Mouse (Mus musculus) intestine, postnatal 0 days (tissue): ENCODE measurements around the gene Trim41. TPM values are rescaled to one million over a fixed set of nuclear protein-coding genes. Genes with fewer than 3 reads are reported as not detected.

Source experiments
- ATAC-seq: fragments of 200-750 bp; cut with Nextera tagmentation; 2 replicates; pipeline ENCODE4 v1.8.0; 2017; ENCODE audit warnings: mild to moderate bottlenecking, moderate TSS enrichment, moderate library complexity
- H3K27ac ChIP-seq: fragments of 300-500 bp; sonication (generic); 2 replicates; pipeline ENCODE4 v1.5.1; 2014; ENCODE audit warnings: mild to moderate bottlenecking, low read depth, low read length, moderate library complexity
- H3K27me3 ChIP-seq: fragments of 300-500 bp; sonication (generic); replicated peaks from 2 replicates; pipeline ENCODE4 v1.6.1; 2014; ENCODE audit warnings: low read length, mixed read lengths; ENCODE audit not compliant: control insufficient read depth, insufficient read depth
- H3K36me3 ChIP-seq: fragments of 300-500 bp; sonication (generic); 2 replicates; pipeline ENCODE4 v1.6.1; 2014; ENCODE audit warnings: mild to moderate bottlenecking, moderate library complexity; ENCODE audit not compliant: control insufficient read depth, insufficient read depth
- H3K4me1 ChIP-seq: fragments of 300-500 bp; sonication (generic); replicated peaks from 2 replicates; pipeline ENCODE4 v1.6.1; 2014; ENCODE audit warnings: antibody characterized with exemption, low read length, mixed read lengths; ENCODE audit not compliant: control insufficient read depth, insufficient read depth
- H3K4me2 ChIP-seq: fragments of 300-500 bp; sonication (generic); replicated peaks from 2 replicates; pipeline ENCODE4 v1.6.1; 2014; ENCODE audit warnings: low read depth, mild to moderate bottlenecking, moderate library complexity
- H3K4me3 ChIP-seq: fragments of 300-500 bp; sonication (generic); 2 replicates; pipeline ENCODE4 v1.5.1; 2014; ENCODE audit warnings: low read depth, low read length
- H3K9ac ChIP-seq: fragments of 300-500 bp; sonication (generic); 2 replicates; pipeline ENCODE4 v1.6.1; 2014; ENCODE audit warnings: mild to moderate bottlenecking, low read depth, low read length
- H3K9me3 ChIP-seq: fragments of 300-500 bp; sonication (generic); 2 replicates; pipeline ENCODE4 v1.6.1; 2016; ENCODE audit warnings: mixed run types; ENCODE audit not compliant: control insufficient read depth
- CTCF ChIP-seq: sonication (generic); IDR thresholded peaks from 2 replicates; pipeline ENCODE4 v1.5.1; 2016; ENCODE audit warnings: low read depth, mild to moderate bottlenecking, control low read depth, antibody characterized with exemption, moderate library complexity
- WGBS: fragments of 180-500 bp; shearing (Covaris S2); extraction: QIAGEN DNeasy Blood & Tissue Kit; methylation state at CpG from one replicate; pipeline ENCODE4 v1.1.7; 2014; 5-methylcytosine and 5-hydroxymethylcytosine counted together
- polyA plus RNA-seq: library from polyadenylated mRNA; unstranded; fragments of >200 nt; fragmentation: Nextera tagmentation; extraction: Ambion mirVana; gene quantifications from 2 replicates; pipeline ENCODE4 v1.2.1, GENCODE M21; 2015

Gene Trim41
- polyA plus RNA-seq, 1 experiment from 2014 or later: 4.0 TPM

- no peaks in the 10 kb centered on the region for H3K36me3 ChIP-seq
- H3K4me1 ChIP-seq: no peaks in the 10 kb centered on the region
- 83% methylated on average over 9 of the region's 9 CpGs for WGBS
- TF ChIP-seq CTCF: no peak
- no peak overlapping the region for H3K9ac ChIP-seq
- no peak overlapping the region for H3K4me3 ChIP-seq
- H3K4me2 ChIP-seq: no peak overlapping the region
- ATAC-seq: no peak
- no peaks in the 10 kb centered on the region for H3K27me3 ChIP-seq
- H3K9me3 ChIP-seq: no peaks in the 10 kb centered on the region
- H3K27ac ChIP-seq: no peak overlapping the region
Observed at GRCm38 (mm10) chr11:48777303-48777702, 39.9 kb downstream of the Trim41 start.

DNA sequence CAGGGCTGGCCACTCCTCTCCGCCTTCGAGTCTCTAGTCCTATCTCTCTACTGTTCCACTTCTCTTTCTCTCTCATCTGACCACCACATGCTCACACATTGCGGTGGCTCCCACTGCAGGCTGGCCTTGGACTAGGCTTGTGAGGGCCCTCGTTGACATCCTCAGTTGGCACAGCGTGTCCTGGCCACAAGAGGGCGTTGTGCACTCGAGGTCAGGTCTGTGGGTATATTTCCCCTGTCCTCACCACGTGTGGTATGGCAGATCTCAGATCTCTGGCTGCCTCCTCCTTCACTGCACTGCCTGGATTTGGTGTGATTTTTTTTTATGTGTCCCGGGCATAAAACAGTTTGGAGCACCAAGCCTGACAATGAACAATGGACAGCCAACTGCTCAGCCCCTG, 40.5 kb downstream of the Trim41 start:
- no peaks in the 10 kb centered on the region for H3K36me3 ChIP-seq
- no peak overlapping the region for H3K27ac ChIP-seq
- no peaks in the 10 kb centered on the region for H3K4me1 ChIP-seq
- no peak for ATAC-seq
- no peak overlapping the region for H3K4me2 ChIP-seq
- no peak overlapping the region for H3K9ac ChIP-seq
- 48% methylated on average over 9 of the region's 9 CpGs for WGBS
- peak; percentile 48 for TF ChIP-seq CTCF
- no peak overlapping the region for H3K4me3 ChIP-seq
- no peaks in the 10 kb centered on the region for H3K27me3 ChIP-seq
- no peaks in the 10 kb centered on the region for H3K9me3 ChIP-seq

- H3K4me3 ChIP-seq: no peak overlapping the region
- no peak overlapping the region for H3K4me2 ChIP-seq
- 2% methylated on average over 7 of the region's 7 CpGs for WGBS
- ATAC-seq: no peak
- no peaks in the 10 kb centered on the region for H3K9me3 ChIP-seq
- no peaks in the 10 kb centered on the region for H3K27me3 ChIP-seq
- no peak overlapping the region for H3K9ac ChIP-seq
- peak; percentile 69 for TF ChIP-seq CTCF
- no peaks in the 10 kb centered on the region for H3K4me1 ChIP-seq
- no peaks in the 10 kb centered on the region for H3K36me3 ChIP-seq
- H3K27ac ChIP-seq: no peak overlapping the region
Observed at GRCm38 (mm10) chr11:48775483-48775882, 41.7 kb downstream of the Trim41 start.

- 33% methylated on average over 17 of the region's 17 CpGs for WGBS
- H3K4me1 ChIP-seq: no peaks in the 10 kb centered on the region
- no peaks in the 10 kb centered on the region for H3K27me3 ChIP-seq
- peak; percentile 69 for TF ChIP-seq CTCF
- H3K36me3 ChIP-seq: no peaks in the 10 kb centered on the region
- no peak for ATAC-seq
- no peaks in the 10 kb centered on the region for H3K9me3 ChIP-seq
- no peak overlapping the region for H3K9ac ChIP-seq
- H3K27ac ChIP-seq: no peak overlapping the region
- H3K4me3 ChIP-seq: no peak overlapping the region
- peak overlapping the region; percentile 46 for H3K4me2 ChIP-seq
Observed at GRCm38 (mm10) chr11:48774443-48775298, 42.5 kb downstream of the Trim41 start.

GRCm38 (mm10) chr11:48771691-48772090, 45.5 kb downstream of the Trim41 start:
- no peaks in the 10 kb centered on the region for H3K36me3 ChIP-seq
- no peak overlapping the region for H3K9ac ChIP-seq
- H3K4me1 ChIP-seq: no peaks in the 10 kb centered on the region
- peak; percentile 73 for TF ChIP-seq CTCF
- H3K9me3 ChIP-seq: no peaks in the 10 kb centered on the region
- no peak overlapping the region for H3K4me3 ChIP-seq
- no peaks in the 10 kb centered on the region for H3K27me3 ChIP-seq
- ATAC-seq: no peak
- H3K27ac ChIP-seq: no peak overlapping the region
- WGBS: 6% methylated on average over 2 of the region's 2 CpGs
- no peak overlapping the region for H3K4me2 ChIP-seq

DNA sequence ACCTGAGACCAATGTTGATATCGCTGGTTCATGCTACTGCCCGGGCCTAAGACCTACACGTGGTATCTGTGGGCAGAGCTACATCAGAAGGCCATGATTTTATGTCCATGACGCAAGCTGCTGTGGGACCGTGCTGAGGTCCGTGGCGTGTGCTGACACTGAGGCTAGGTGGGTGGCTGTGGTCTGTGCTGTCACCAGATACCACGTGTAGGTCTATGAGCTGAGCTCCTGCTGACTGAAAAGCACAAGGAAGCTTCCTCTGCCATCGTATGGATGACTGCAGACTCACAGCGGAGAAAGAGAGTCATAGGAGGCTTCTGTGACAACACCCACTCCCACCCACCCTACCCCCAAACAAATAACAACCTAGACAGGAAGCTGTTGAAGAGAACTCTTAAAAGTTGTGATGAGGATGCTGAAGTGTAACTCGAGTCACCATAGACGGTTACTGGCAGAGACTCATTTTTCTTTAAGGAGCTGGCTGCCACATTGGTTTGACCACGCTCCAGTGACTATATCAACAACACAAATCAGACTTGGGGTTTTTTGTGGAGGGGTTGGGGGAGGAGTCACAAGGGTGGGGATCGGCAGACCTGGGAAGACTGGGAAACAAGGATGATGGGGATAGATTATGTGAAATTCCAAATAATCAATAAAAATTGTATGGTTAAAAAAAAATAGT, 49.8 kb downstream of the Trim41 start:
- H3K36me3 ChIP-seq: no peaks in the 10 kb centered on the region
- H3K27me3 ChIP-seq: no peaks in the 10 kb centered on the region
- H3K4me1 ChIP-seq: no peaks in the 10 kb centered on the region
- no peak overlapping the region for H3K27ac ChIP-seq
- no peaks in the 10 kb centered on the region for H3K9me3 ChIP-seq
- no peak overlapping the region for H3K4me3 ChIP-seq
- H3K4me2 ChIP-seq: no peak overlapping the region
- no peak overlapping the region for H3K9ac ChIP-seq
- TF ChIP-seq CTCF: no peak
- no peak for ATAC-seq
- WGBS: 88% methylated on average over 14 of the region's 14 CpGs
